Mouse (Mus musculus): Measurements from ENCODE around the gene Pax2. TPM values are rescaled to one million over a fixed set of nuclear protein-coding genes. Genes with fewer than 3 reads are reported as not detected.

The Pax2 gene
- polyA plus RNA-seq, 1 experiment from 2014 or later: 1.7 TPM

GRCm38 (mm10) chr19:44817403-44818128 is 61.7 kb downstream of the Pax2 start:
- 61% methylated on average over 14 of the region's 14 CpGs for WGBS
- no peak for ATAC-seq (ENCODE audit: low FRiP score, low TSS enrichment)
- no peak overlapping the region for H3K27ac ChIP-seq (replicated peaks; ENCODE audit: low read depth, low read length)
- H3K27me3 ChIP-seq (ENCODE audit: control insufficient read depth, insufficient read depth, low read length): peaks cover 12% of the 10 kb centered on the region; the same call in 1 of the 2 replicates
- no peaks in the 10 kb centered on the region for H3K36me3 ChIP-seq (ENCODE audit: control insufficient read depth, insufficient read depth, low read length)
- H3K4me1 ChIP-seq (ENCODE audit: control insufficient read depth, insufficient read depth, low read length): no peaks in the 10 kb centered on the region
- no peaks in the 10 kb centered on the region for H3K9me3 ChIP-seq (ENCODE audit: control insufficient read depth, low read length)
- H3K4me3 ChIP-seq (replicated peaks; ENCODE audit: low read depth, low read length): no peak overlapping the region
- no peak overlapping the region for H3K4me2 ChIP-seq (ENCODE audit: low read length)
- H3K9ac ChIP-seq (replicated peaks; ENCODE audit: low read length): no peak overlapping the region
- no peak for DNase-seq

DNA sequence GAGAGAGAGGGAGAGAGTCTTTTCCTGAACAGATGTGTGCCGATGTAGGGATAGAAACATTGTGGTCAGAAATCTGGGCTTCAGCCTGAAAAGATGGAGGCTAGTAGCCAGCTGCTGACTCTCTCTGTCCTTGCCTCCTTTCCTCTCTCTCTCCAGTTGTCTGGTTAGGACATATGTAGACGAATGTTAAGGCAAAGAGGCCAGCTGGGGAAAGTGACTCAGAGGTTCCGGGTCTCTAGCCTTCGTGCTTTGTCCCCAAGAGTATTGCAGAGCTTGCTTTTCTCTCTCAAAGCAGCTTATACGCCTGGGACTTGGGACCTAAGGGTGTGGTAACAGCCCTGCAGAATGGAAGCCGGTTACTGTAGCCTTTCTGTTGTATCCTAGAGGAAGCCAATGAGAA is 62.8 kb downstream of the Pax2 start:
- ATAC-seq (ENCODE audit: low FRiP score, low TSS enrichment): no peak
- no peaks in the 10 kb centered on the region for H3K4me1 ChIP-seq (ENCODE audit: control insufficient read depth, insufficient read depth, low read length)
- no peaks in the 10 kb centered on the region for H3K9me3 ChIP-seq (ENCODE audit: control insufficient read depth, low read length)
- WGBS: 74% methylated on average over 6 of the region's 6 CpGs
- H3K27ac ChIP-seq (replicated peaks; ENCODE audit: low read depth, low read length): no peak overlapping the region
- H3K4me3 ChIP-seq (replicated peaks; ENCODE audit: low read depth, low read length): no peak overlapping the region
- peaks cover 12% of the 10 kb centered on the region; the same call in 1 of the 2 replicates for H3K27me3 ChIP-seq (ENCODE audit: control insufficient read depth, insufficient read depth, low read length)
- H3K36me3 ChIP-seq (ENCODE audit: control insufficient read depth, insufficient read depth, low read length): no peaks in the 10 kb centered on the region
- no peak overlapping the region for H3K9ac ChIP-seq (replicated peaks; ENCODE audit: low read length)
- no peak overlapping the region for H3K4me2 ChIP-seq (ENCODE audit: low read length)
- no peak for DNase-seq

DNA sequence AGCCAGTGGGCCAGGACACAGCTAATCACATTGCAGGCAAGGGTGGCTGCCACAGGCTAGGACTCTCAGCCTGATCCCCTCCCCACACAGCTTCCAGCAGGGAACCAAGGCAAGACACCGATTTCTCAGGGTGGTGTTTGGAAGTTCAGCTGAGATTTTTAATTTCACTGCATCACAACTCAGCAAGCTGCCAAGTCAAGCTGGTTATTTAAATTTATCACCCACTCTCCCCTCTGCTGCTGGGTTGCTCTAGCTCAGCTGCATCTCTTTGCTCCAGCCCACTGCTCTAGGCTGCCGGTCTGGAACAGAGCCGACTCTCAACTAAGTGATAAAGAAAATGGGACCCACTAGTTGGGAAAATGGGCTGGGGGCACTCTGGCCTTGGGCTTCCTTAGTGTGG is 65.7 kb downstream of the Pax2 start:
- no peak for ATAC-seq (ENCODE audit: low FRiP score, low TSS enrichment)
- WGBS: 75% methylated on average over 3 of the region's 3 CpGs

GRCm38 (mm10) chr19:44822295-44822694 is 66.5 kb downstream of the Pax2 start:
- 78% methylated on average over 5 of the region's 5 CpGs for WGBS
- Histone ChIP-seq H3K36me3 (ENCODE audit: control insufficient read depth, insufficient read depth, low read length) (no peaks in the 10 kb centered on the region), H3K27me3 (ENCODE audit: control insufficient read depth, insufficient read depth, low read length) (peaks cover 15% of the 10 kb centered on the region; the same call in 1 of the 2 replicates), H3K9me3 (ENCODE audit: control insufficient read depth, low read length) (no peaks in the 10 kb centered on the region), H3K4me3 (replicated peaks; ENCODE audit: low read depth, low read length) (no peak overlapping the region), H3K9ac (replicated peaks; ENCODE audit: low read length) (no peak overlapping the region), H3K27ac (replicated peaks; ENCODE audit: low read depth, low read length) (no peak overlapping the region), H3K4me2 (ENCODE audit: low read length) (no peak overlapping the region), H3K4me1 (ENCODE audit: control insufficient read depth, insufficient read depth, low read length) (peaks cover 12% of the 10 kb centered on the region; the same call in 1 of the 2 replicates)
- no peak for ATAC-seq (ENCODE audit: low FRiP score, low TSS enrichment)
- DNase-seq: no peak

More for the DNA sequence above, 65.7 kb downstream of the Pax2 start:
- Histone ChIP-seq H3K9ac (replicated peaks; ENCODE audit: low read length) (no peak overlapping the region), H3K36me3 (ENCODE audit: control insufficient read depth, insufficient read depth, low read length) (no peaks in the 10 kb centered on the region), H3K27me3 (ENCODE audit: control insufficient read depth, insufficient read depth, low read length) (peaks cover 15% of the 10 kb centered on the region; the same call in 1 of the 2 replicates), H3K4me3 (replicated peaks; ENCODE audit: low read depth, low read length) (no peak overlapping the region), H3K4me2 (ENCODE audit: low read length) (no peak overlapping the region), H3K9me3 (ENCODE audit: control insufficient read depth, low read length) (no peaks in the 10 kb centered on the region), H3K27ac (replicated peaks; ENCODE audit: low read depth, low read length) (no peak overlapping the region), H3K4me1 (ENCODE audit: control insufficient read depth, insufficient read depth, low read length) (peaks cover 12% of the 10 kb centered on the region; the same call in 1 of the 2 replicates)
- DNase-seq: no peak

DNA sequence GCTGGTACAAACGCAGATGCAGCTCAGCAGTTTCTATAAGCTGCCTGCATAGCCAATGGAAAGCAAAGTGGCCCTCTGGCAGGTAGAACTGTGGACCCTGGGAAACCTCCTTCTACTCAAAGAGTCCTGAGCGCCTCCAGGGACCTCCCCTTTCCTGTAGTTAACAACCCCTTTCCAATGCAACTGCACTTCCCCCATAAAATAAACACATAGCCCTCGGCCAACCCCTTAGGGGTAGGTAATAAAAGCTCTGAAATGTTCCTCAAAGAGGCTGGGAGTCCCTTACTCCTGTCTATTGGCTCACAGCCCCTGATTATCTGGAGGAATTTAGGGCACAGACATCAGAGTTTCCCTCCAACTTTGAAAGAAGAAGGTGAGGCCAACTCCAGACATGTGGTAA is 67.8 kb downstream of the Pax2 start:
- no peak for ATAC-seq (ENCODE audit: low FRiP score, low TSS enrichment)
- DNase-seq: no peak
- H3K9me3 ChIP-seq (ENCODE audit: control insufficient read depth, low read length): no peaks in the 10 kb centered on the region
- WGBS: 60% methylated on average over 3 of the region's 3 CpGs
- H3K4me1 ChIP-seq (ENCODE audit: control insufficient read depth, insufficient read depth, low read length): peaks cover 12% of the 10 kb centered on the region; the same call in 1 of the 2 replicates
- H3K4me3 ChIP-seq (replicated peaks; ENCODE audit: low read depth, low read length): no peak overlapping the region
- H3K9ac ChIP-seq (replicated peaks; ENCODE audit: low read length): no peak overlapping the region
- H3K27ac ChIP-seq (replicated peaks; ENCODE audit: low read depth, low read length): no peak overlapping the region
- no peaks in the 10 kb centered on the region for H3K36me3 ChIP-seq (ENCODE audit: control insufficient read depth, insufficient read depth, low read length)
- no peak overlapping the region for H3K4me2 ChIP-seq (ENCODE audit: low read length)
- peaks cover 22% of the 10 kb centered on the region; the same call in 1 of the 2 replicates for H3K27me3 ChIP-seq (ENCODE audit: control insufficient read depth, insufficient read depth, low read length)

- no peak overlapping the region for H3K9ac ChIP-seq (replicated peaks; ENCODE audit: low read length)
- no peak overlapping the region for H3K27ac ChIP-seq (replicated peaks; ENCODE audit: low read depth, low read length)
- no peak overlapping the region for H3K4me3 ChIP-seq (replicated peaks; ENCODE audit: low read depth, low read length)
- DNase-seq (peak; percentile 80), ATAC-seq (ENCODE audit: low FRiP score, low TSS enrichment) (no peak)
- peaks cover 12% of the 10 kb centered on the region; the same call in 1 of the 2 replicates for H3K4me1 ChIP-seq (ENCODE audit: control insufficient read depth, insufficient read depth, low read length)
- H3K4me2 ChIP-seq (ENCODE audit: low read length): peak overlapping the region; percentile 9
- H3K9me3 ChIP-seq (ENCODE audit: control insufficient read depth, low read length): no peaks in the 10 kb centered on the region
- peaks cover 16% of the 10 kb centered on the region; the same call in 1 of the 2 replicates for H3K27me3 ChIP-seq (ENCODE audit: control insufficient read depth, insufficient read depth, low read length)
- 11% methylated on average over 11 of the region's 11 CpGs for WGBS
- H3K36me3 ChIP-seq (ENCODE audit: control insufficient read depth, insufficient read depth, low read length): no peaks in the 10 kb centered on the region
Observed at GRCm38 (mm10) chr19:44825216-44825768, 69.4 kb downstream of the Pax2 start.

GRCm38 (mm10) chr19:44825819-44826218 is 70.0 kb downstream of the Pax2 start:
- no peak for ATAC-seq (ENCODE audit: low FRiP score, low TSS enrichment)
- Histone ChIP-seq H3K4me1 (ENCODE audit: control insufficient read depth, insufficient read depth, low read length) (peaks cover 12% of the 10 kb centered on the region; the same call in 1 of the 2 replicates), H3K4me2 (ENCODE audit: low read length) (no peak overlapping the region), H3K9me3 (ENCODE audit: control insufficient read depth, low read length) (no peaks in the 10 kb centered on the region), H3K27ac (replicated peaks; ENCODE audit: low read depth, low read length) (no peak overlapping the region), H3K9ac (replicated peaks; ENCODE audit: low read length) (no peak overlapping the region), H3K36me3 (ENCODE audit: control insufficient read depth, insufficient read depth, low read length) (no peaks in the 10 kb centered on the region), H3K27me3 (ENCODE audit: control insufficient read depth, insufficient read depth, low read length) (peaks cover 19% of the 10 kb centered on the region; the same call in 1 of the 2 replicates), H3K4me3 (replicated peaks; ENCODE audit: low read depth, low read length) (no peak overlapping the region)
- WGBS: 30% methylated on average over 4 of the region's 4 CpGs
- no peak for DNase-seq

DNA sequence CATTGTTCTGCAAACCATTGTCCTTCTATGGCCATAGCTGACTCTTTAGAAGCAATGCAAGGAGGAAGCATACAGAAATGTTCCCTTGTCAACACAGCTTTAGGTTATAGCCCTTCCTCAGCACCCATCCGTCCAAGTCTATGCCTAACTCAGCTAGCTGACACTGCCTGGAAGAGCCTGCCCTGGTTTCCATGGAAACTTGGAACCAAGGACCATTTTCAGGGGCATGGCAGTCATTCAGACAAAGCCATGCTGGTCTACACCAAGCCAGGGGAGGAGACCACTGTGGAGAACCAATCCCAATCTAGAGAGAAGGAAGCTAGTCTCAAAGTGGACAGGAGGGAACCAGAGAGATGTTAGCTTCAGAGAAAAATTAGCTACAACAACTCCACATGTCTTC is 77.5 kb downstream of the Pax2 start:
- H3K36me3 ChIP-seq (ENCODE audit: control insufficient read depth, insufficient read depth, low read length): no peaks in the 10 kb centered on the region
- H3K9ac ChIP-seq (replicated peaks; ENCODE audit: low read length): no peak overlapping the region
- 21% methylated on average over 1 of the region's 1 CpGs for WGBS
- DNase-seq (peak; percentile 42), ATAC-seq (ENCODE audit: low FRiP score, low TSS enrichment) (no peak)
- no peaks in the 10 kb centered on the region for H3K9me3 ChIP-seq (ENCODE audit: control insufficient read depth, low read length)
- H3K4me2 ChIP-seq (ENCODE audit: low read length): no peak overlapping the region
- H3K27ac ChIP-seq (replicated peaks; ENCODE audit: low read depth, low read length): no peak overlapping the region
- peaks cover 62% of the 10 kb centered on the region for H3K27me3 ChIP-seq (ENCODE audit: control insufficient read depth, insufficient read depth, low read length)
- H3K4me3 ChIP-seq (replicated peaks; ENCODE audit: low read depth, low read length): no peak overlapping the region
- peaks cover 12% of the 10 kb centered on the region for H3K4me1 ChIP-seq (ENCODE audit: control insufficient read depth, insufficient read depth, low read length)
